Mouse (Mus musculus) B cell, adult 2 months (primary cell): Measurements from ENCODE around the gene Glipr1l1.
"Not testable (repeated sequence)": the region's sequence is repeated elsewhere in the genome, so short reads cannot be mapped to it uniquely, and the experiment has no call there.

Experiments used
- DNase-seq, 2 experiments: peaks; one replicate each; pipeline ENCODE4 v3.0.0; 2022

Glipr1l1 gene

DNA sequence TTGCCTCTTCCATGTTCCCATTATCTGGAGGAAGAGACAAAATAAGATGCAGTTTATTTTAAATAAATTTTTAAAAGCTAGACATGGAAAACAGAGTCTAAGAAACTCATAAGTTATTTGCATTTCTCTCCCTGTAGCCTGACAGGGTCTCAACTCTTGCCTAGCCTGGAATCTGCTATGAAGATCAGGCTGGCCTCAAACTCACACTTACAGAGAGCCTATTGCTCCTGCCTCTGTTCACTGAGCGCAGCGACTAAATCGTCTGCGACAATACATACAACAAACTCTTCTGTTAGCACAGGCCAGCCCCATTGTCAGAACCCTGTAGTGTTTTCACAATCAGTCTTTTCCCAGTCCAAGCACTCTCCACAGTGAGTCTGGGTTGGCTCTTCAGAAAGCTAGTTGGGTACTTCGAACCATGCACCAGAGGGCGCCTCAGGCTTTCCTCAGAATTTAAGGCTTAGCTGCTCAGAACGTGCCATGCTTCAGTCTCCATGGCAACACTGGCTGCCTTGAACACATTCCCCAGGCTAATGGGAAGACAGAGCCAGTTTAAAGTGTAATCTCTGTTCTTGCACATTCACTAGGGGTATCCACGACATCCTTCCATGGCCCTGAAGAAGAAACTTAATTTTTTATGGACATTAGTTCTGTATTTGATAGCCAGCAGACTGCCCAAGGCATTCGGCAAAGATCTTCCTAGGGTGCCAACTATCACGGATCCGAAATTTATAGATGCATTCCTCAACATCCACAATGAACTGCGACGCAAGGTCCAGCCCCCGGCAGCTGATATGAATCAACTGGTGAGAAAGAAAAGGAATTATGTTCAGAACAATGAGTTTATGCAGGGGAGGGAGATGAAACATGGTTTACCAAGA, at the start of gene Glipr1l1:
TSS of gene Glipr1l1 (plus strand) at position 488 of the 881 bp plus-strand sequence.
- DNase-seq: peak; percentile 3 to 6

DNA sequence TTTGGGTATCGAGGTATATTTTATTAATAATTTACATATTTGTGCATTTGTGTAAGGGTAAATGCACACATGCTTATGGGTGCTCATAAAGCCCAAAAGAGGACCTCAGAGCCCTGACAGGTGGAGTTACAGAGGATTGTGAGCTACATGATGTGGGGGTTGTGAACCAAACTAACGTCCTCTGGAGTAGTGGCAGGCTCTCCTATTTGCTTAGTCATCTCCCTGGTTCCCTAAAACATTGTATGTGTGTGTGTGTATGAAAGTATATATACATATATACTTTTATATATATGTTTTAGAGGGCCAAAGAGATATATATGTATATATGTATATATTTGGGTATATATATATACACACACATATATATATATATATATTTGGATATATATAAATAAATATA, 36.4 kb upstream of the Glipr1l1 start:
- no peak for DNase-seq

GRCm38 (mm10) chr10:112028689-112029088, 31.3 kb upstream of the Glipr1l1 start:
- not testable (repeated sequence) for DNase-seq

GRCm38 (mm10) chr10:112043523-112043922, 16.5 kb upstream of the Glipr1l1 start:
- DNase-seq: not testable (repeated sequence)

GRCm38 (mm10) chr10:112044283-112044682, 15.7 kb upstream of the Glipr1l1 start:
- DNase-seq: not testable (repeated sequence)

DNA sequence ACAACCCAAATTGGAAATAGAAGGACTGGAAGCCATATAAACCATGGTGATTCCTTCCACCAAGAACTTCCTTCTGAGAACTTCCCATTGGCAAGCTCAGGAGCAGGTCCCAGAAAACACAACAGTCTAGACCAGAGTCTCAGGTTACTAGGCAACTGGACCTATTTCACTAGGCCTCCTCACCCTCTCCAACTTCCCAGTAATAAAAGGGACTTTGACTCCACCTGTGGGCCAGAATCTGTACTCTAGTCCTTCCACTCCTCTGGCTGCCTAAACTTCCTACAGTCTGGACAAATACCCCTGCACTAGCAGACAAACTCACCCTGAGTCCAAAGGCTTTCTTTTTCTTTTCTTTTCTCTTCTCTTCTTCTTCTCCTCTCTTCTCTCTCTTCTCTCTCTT, 8.8 kb upstream of the Glipr1l1 start:
- no peak for DNase-seq

GRCm38 (mm10) chr10:112051956-112052355, 8.0 kb upstream of the Glipr1l1 start:
- DNase-seq: not testable (repeated sequence)

DNA sequence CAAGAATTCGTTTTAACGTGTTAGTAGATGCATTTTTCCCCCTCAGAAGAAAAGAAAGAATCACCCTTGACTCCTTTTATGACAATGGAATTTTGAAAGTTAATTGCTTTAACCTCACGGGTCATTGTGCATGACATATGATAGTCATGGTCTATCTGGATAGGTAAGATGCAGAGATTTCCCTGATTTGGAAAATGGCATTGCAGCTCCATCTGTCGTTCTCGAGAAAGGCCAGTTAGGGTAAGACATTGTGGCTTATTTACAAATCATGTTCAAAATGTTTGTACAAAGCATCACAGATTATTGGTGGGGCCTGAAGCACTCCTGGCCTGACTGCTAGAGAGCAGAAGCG, 570 bp downstream of the Glipr1l1 start:
- DNase-seq: not testable (repeated sequence)

DNA sequence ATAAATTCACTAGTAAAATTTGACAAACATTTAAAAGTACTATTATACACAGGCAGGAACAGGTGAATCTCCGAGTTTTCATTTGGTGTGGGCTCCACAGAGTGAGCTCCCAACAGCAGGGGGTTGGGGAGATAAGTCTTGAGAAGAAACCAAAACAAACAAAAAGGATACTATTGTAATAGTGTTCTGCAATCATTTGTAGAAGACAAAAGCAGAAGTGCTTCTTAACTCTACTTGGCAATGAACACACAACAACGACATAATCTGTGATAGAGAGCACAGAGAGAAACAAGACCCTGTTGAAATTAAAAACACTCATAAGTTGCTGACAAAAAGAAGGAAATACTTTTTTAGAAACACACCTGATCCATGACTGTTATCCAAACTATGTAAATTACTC, 20.1 kb downstream of the Glipr1l1 start:
- no peak for DNase-seq

GRCm38 (mm10) chr10:112083157-112083556, 23.2 kb downstream of the Glipr1l1 start, which contains the start of gene Glipr1l2:
Glipr1l2 (plus strand) TSS chr10:112083354.
- no peak for DNase-seq

GRCm38 (mm10) chr10:112105785-112106184, 45.8 kb downstream of the Glipr1l1 start:
- peak; percentile 80 to 82 for DNase-seq

- DNase-seq: no peak
Measured at GRCm38 (mm10) chr10:112110401-112110800, 50.4 kb downstream of the Glipr1l1 start.

GRCm38 (mm10) chr10:112125090-112125489, 65.1 kb downstream of the Glipr1l1 start:
- DNase-seq: not testable (repeated sequence)

- not testable (repeated sequence) for DNase-seq
Measured at GRCm38 (mm10) chr10:112127682-112128230, 67.8 kb downstream of the Glipr1l1 start.
